24 mouse cellular contexts compared by ENCODE assay signal in genomic region chr4:130380418-130380817, GRCm38 (mm10). TPM values are rescaled to one million over a fixed set of nuclear protein-coding genes. Genes with fewer than 3 reads are reported as not detected.
DNase-seq lines count a peak whose midpoint lies in the region; ATAC-seq and TF ChIP-seq lines count a peak whose summit lies in the region.
"Had no signal": no experiment of that assay in that cellular context is flagged by ENCODE, and none has a peak within 500 bp of the region (broad histone marks: within the 10 kb centered on the region; RNA-seq: fewer than 3 reads in every experiment).

No protein-coding gene starts in this region.

- H3K4me1 ChIP-seq in kidney, adult 2 months (ENCODE audit: control insufficient read depth, insufficient read depth, low read length): no peaks in the 10 kb centered on the region; the same call in 1 of the 2 replicates
- no peaks in the 10 kb centered on the region for H3K4me1 ChIP-seq in lung, embryonic 14.5 days (ENCODE audit: insufficient read depth)
- H3K4me1 ChIP-seq: forebrain, embryonic 12.5 days; hindbrain, embryonic 15.5 days; intestine, embryonic 15.5 days; limb, embryonic 10.5 days; liver, embryonic 13.5 days; midbrain, embryonic 13.5 days; neural tube, embryonic 13.5 days had no signal

- no peak overlapping the region for H3K27ac ChIP-seq in kidney, adult 2 months (ENCODE audit: insufficient read depth, low read depth, low read length)
- H3K27ac ChIP-seq in lung, embryonic 14.5 days (ENCODE audit: low read depth): no peak overlapping the region
- H3K27ac ChIP-seq: forebrain, embryonic 12.5 days; hindbrain, embryonic 15.5 days; intestine, embryonic 15.5 days; kidney, embryonic 15.5 days; limb, embryonic 10.5 days; liver, embryonic 13.5 days; midbrain, embryonic 13.5 days; neural tube, embryonic 13.5 days had no signal

- TF ChIP-seq CTCF in kidney, adult 2 months (conservative IDR thresholded peaks at IDR 0.05; ENCODE audit: insufficient read depth, insufficient read length, low read depth, low read length): 0 out of 2 replicates have a peak, but pooled peaks have one; percentile 9
- TF ChIP-seq CTCF in lung, embryonic 14.5 days (IDR thresholded peaks at IDR 0.05; ENCODE audit: low read depth): 0 out of 2 replicates have a peak, but pooled peaks have one; percentile 15

- no peak for DNase-seq in kidney, adult 2 months
- DNase-seq in kidney, postnatal 14 days: no peak
- no peak for DNase-seq in lung, embryonic 14.5 days
- no peak for DNase-seq in lung, postnatal 36 days
- peak; percentile 39 for DNase-seq in ES-CJ7 (ENCODE audit: low read depth, low spot score)
- DNase-seq in retina, postnatal 1 day: no peak
- DNase-seq: adrenal gland, postnatal 36 days; B cell, adult 2 months; cerebellum, adult 9-11 months; gastrocnemius, postnatal 36 days; heart, postnatal 4 days; liver, embryonic 13.5 days; lung, postnatal 10 days; thymus, postnatal 25 days had no signal

- no peak for TF ChIP-seq POLR2A in kidney, adult 2 months (IDR thresholded peaks at IDR 0.05; ENCODE audit: low read depth, low read length)

- 85% methylated on average over 2 of the region's 2 CpGs for WGBS in kidney, adult 2 months
- WGBS in lung, embryonic 14.5 days: 68% methylated on average over 2 of the region's 2 CpGs

- H3K9ac ChIP-seq in lung, embryonic 14.5 days: no peak overlapping the region
- H3K9ac ChIP-seq: forebrain, embryonic 12.5 days; hindbrain, embryonic 15.5 days; intestine, embryonic 15.5 days; kidney, embryonic 15.5 days; liver, embryonic 13.5 days; midbrain, embryonic 13.5 days; neural tube, embryonic 13.5 days had no signal

- no peak for ATAC-seq in lung, embryonic 14.5 days (ENCODE audit: insufficient read depth)
- 0 out of 2 replicates have a peak, but pooled peaks have one; percentile 34 for ATAC-seq in erythroid progenitor cell, adult 5-6 weeks (replicated peaks; ENCODE audit: low FRiP score, poor library complexity, severe bottlenecking)
- ATAC-seq: intestine, embryonic 15.5 days; midbrain, embryonic 13.5 days had no signal

- H3K9me3 ChIP-seq in lung, embryonic 14.5 days (ENCODE audit: low read depth, low read length): no peaks in the 10 kb centered on the region
- H3K9me3 ChIP-seq: forebrain, embryonic 12.5 days; hindbrain, embryonic 15.5 days; intestine, embryonic 15.5 days; kidney, embryonic 15.5 days; limb, embryonic 10.5 days; liver, embryonic 13.5 days; midbrain, embryonic 13.5 days; neural tube, embryonic 13.5 days had no signal

- H3K4me2 ChIP-seq in lung, embryonic 14.5 days: no peak overlapping the region
- H3K4me2 ChIP-seq: forebrain, embryonic 12.5 days; hindbrain, embryonic 15.5 days; intestine, embryonic 15.5 days; kidney, embryonic 15.5 days; liver, embryonic 13.5 days; midbrain, embryonic 13.5 days; neural tube, embryonic 13.5 days had no signal

- no peaks in the 10 kb centered on the region for H3K27me3 ChIP-seq in kidney, adult 2 months (replicated peaks; ENCODE audit: control insufficient read depth, insufficient read depth, low read length)
- H3K27me3 ChIP-seq in lung, embryonic 14.5 days (ENCODE audit: insufficient read depth, low read length): no peaks in the 10 kb centered on the region
- H3K27me3 ChIP-seq: CH12.LX; forebrain, embryonic 12.5 days; hindbrain, embryonic 15.5 days; intestine, embryonic 15.5 days; kidney, embryonic 15.5 days; liver, embryonic 13.5 days; midbrain, embryonic 13.5 days; neural tube, embryonic 13.5 days had no signal

- H3K4me3 ChIP-seq in kidney, adult 2 months (ENCODE audit: insufficient read depth, low read depth, low read length): no peak overlapping the region
- no peak overlapping the region for H3K4me3 ChIP-seq in lung, embryonic 14.5 days (ENCODE audit: low read depth, low read length)
- H3K4me3 ChIP-seq: forebrain, embryonic 12.5 days; hindbrain, embryonic 15.5 days; intestine, embryonic 15.5 days; kidney, embryonic 15.5 days; limb, embryonic 10.5 days; liver, embryonic 13.5 days; midbrain, embryonic 13.5 days; myocyte; neural tube, embryonic 13.5 days had no signal

- no peaks in the 10 kb centered on the region; the same call in 1 of the 2 replicates for H3K36me3 ChIP-seq in kidney, adult 2 months (ENCODE audit: control insufficient read depth, insufficient read depth, low read length)
- H3K36me3 ChIP-seq in lung, embryonic 14.5 days (ENCODE audit: insufficient read depth): peaks cover 93% of the 10 kb centered on the region

RNA-seq across cellular contexts. Expression of gene Snrnp40, which starts 20.5 kb away (rescaled TPM):
- 22.1 and 23.2 TPM in 2 replicates for polyA plus RNA-seq in kidney, adult 2 months (2012; rRNA removed)
- polyA plus RNA-seq in lung, embryonic 14.5 days (2014; fragmentation: Nextera tagmentation; extraction: Ambion mirVana): 186 and 199 TPM in 2 replicates
- 35.0 and 69.6 TPM in 2 replicates for total RNA-seq in erythroid progenitor cell, adult 5-6 weeks (2015; ENCODE audit: low replicate concordance)
- 25.1 and 58.9 TPM in 2 replicates for total RNA-seq in erythroid progenitor cell, adult 5-6 weeks (2017; ENCODE audit: low replicate concordance)

RNA-seq across cellular contexts. Expression of gene Zcchc17, which starts 20.7 kb away (rescaled TPM):
- polyA plus RNA-seq in kidney, adult 2 months (2012; rRNA removed): 21.1 and 22.7 TPM in 2 replicates
- 70.6 and 76.8 TPM in 2 replicates for polyA plus RNA-seq in lung, embryonic 14.5 days (2014; fragmentation: Nextera tagmentation; extraction: Ambion mirVana)
- 15.5 and 19.1 TPM in 2 replicates for total RNA-seq in erythroid progenitor cell, adult 5-6 weeks (2015; ENCODE audit: low replicate concordance)
- total RNA-seq in erythroid progenitor cell, adult 5-6 weeks (2017; ENCODE audit: low replicate concordance): 30.3 and 54.2 TPM in 2 replicates
